Mouse (Mus musculus) brain, embryonic 14.5 days (tissue): ENCODE results near the gene Exoc3l4.

Experiments
- CTCF ChIP-seq: fragments of 200-500 bp; IDR thresholded peaks from 2 replicates; pipeline ENCODE4 v1.5.1; 2012; ENCODE audit warnings: inconsistent platforms, mild to moderate bottlenecking, moderate library complexity, borderline replicate concordance; ENCODE audit not compliant: insufficient read depth, insufficient read length; ENCODE audit errors: extremely low read depth
- POLR2A ChIP-seq: fragments of 200-500 bp; IDR thresholded peaks from 2 replicates; pipeline ENCODE4 v1.6.1; 2012; ENCODE audit warnings: mild to moderate bottlenecking, inconsistent platforms, borderline replicate concordance; ENCODE audit not compliant: poor library complexity, insufficient read depth, insufficient read length, severe bottlenecking; ENCODE audit errors: extremely low read depth

- TF ChIP-seq CTCF (no peak), POLR2A (no peak)
Observed at GRCm38 (mm10) chr12:111436640-111437039, 19.8 kb downstream of the Exoc3l4 start.
